Mouse (Mus musculus) liver, postnatal 0 days (tissue): ENCODE measurements at regions not wholly inside any gene's neighbourhood (a gene's known extent, or its start where the extent isn't known, plus 50 kb on each side); places are given as distances from the start of the nearest gene placed in this dataset.

Source experiments
- CTCF ChIP-seq: sonication (generic); IDR thresholded peaks from 2 replicates; pipeline ENCODE4 v1.5.1; 2016; ENCODE audit warnings: antibody characterized with exemption, low read depth
- EP300 ChIP-seq: IDR thresholded peaks from 2 replicates; pipeline ENCODE4 v1.6.1; 2016; ENCODE audit warnings: antibody characterized with exemption, low read depth, mild to moderate bottlenecking

DNA sequence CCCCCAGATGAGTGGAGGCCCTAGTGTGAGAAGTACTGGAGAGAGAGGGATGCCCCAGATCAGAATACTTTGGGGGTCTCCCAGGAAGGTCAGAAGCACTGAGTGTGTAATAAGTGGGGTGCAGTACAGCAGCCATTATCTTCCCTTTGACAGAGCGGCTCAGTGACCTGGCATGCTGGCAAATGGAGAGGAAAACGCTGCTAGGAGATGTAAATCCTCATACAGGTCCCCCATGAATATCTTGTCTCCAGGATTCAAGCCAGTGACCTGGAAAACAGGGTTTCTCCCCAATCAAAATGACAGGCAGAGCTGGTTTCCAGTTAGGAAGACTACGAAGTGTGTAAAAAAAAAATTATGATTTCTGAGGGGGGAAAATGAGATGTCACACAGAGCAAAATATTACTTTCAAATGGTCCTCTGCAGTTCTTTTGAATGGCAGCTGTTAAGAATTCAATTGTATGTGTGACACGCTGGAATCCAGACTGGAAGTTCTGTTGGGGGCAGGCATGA is 299.0 kb upstream of the Itga1 start:
- TF ChIP-seq CTCF (no peak), EP300 (no peak)
